Mouse (Mus musculus): Measurements from ENCODE around the gene Kctd13. TPM values are rescaled to one million over a fixed set of nuclear protein-coding genes. Genes with fewer than 3 reads are reported as not detected.

Kctd13 gene
- polyA plus RNA-seq, 1 experiment from 2014 or later = 17.3 TPM

GRCm38 (mm10) chr7:126919973-126920372, 8.7 kb upstream of the Kctd13 start:
- Histone ChIP-seq H3K27ac (no peak overlapping the region), H3K4me1 (replicated peaks; ENCODE audit: insufficient read depth, low read length) (0 out of 2 replicates have a peak, but pooled peaks cover 6% of the 10 kb centered on the region), H3K9me3 (replicated peaks; ENCODE audit: low read length) (no peaks in the 10 kb centered on the region), H3K4me3 (replicated peaks; ENCODE audit: low read depth, low read length) (no peak overlapping the region), H3K4me2 (ENCODE audit: low read length) (no peak overlapping the region), H3K36me3 (ENCODE audit: insufficient read depth, low read length) (no peaks in the 10 kb centered on the region), H3K9ac (ENCODE audit: low read depth, low read length) (no peak overlapping the region), H3K27me3 (ENCODE audit: insufficient read depth, low read length) (no peaks in the 10 kb centered on the region)
- no peak for TF ChIP-seq CTCF (IDR thresholded peaks at IDR 0.05; ENCODE audit: low read depth)
- DNase-seq (ENCODE audit: low spot score) = no peak
- WGBS = 83% methylated on average over 4 of the region's 4 CpGs
- ATAC-seq (replicated peaks; ENCODE audit: low FRiP score, low read depth) = no peak

DNA sequence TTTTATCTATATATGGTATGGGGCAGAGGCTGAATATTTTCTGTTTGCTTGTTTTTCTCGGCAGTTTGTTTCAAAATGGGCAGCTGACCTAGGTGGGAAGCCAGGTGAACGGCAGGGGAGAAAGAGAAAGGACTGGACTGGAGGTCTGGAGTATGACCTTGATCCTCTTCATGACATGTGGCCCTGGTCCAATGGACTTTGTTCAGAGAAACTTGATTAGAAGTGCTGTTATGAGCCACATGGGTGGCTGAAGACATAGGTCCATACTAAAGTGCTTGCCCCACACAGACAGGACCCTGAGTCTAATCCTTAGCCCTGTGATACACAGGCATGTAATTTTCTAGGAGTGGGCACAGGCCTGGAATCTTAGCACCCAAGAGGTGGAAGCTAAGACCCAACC, 7.1 kb upstream of the Kctd13 start:
- DNase-seq (ENCODE audit: low spot score) (no peak), ATAC-seq (replicated peaks; ENCODE audit: low FRiP score, low read depth) (0 out of 2 replicates have a peak, but pooled peaks have one; percentile 15)
- no peak overlapping the region for H3K4me3 ChIP-seq (replicated peaks; ENCODE audit: low read depth, low read length)
- H3K27me3 ChIP-seq (ENCODE audit: insufficient read depth, low read length) = no peaks in the 10 kb centered on the region
- 0 out of 2 replicates have a peak overlapping the region, but pooled peaks have one; percentile 5 for H3K9ac ChIP-seq (ENCODE audit: low read depth, low read length)
- TF ChIP-seq CTCF (IDR thresholded peaks at IDR 0.05; ENCODE audit: low read depth) = no peak
- 0 out of 2 replicates have a peak, but pooled peaks cover 6% of the 10 kb centered on the region for H3K4me1 ChIP-seq (replicated peaks; ENCODE audit: insufficient read depth, low read length)
- 51% methylated on average over 2 of the region's 2 CpGs for WGBS
- no peak overlapping the region for H3K4me2 ChIP-seq (ENCODE audit: low read length)
- H3K9me3 ChIP-seq (replicated peaks; ENCODE audit: low read length) = no peaks in the 10 kb centered on the region
- H3K27ac ChIP-seq = peak overlapping the region; percentile 65
- no peaks in the 10 kb centered on the region for H3K36me3 ChIP-seq (ENCODE audit: insufficient read depth, low read length)

- 0 out of 2 replicates have a peak within 1 kb of the TSS, but pooled peaks have one; percentile 27 for H3K9ac ChIP-seq (ENCODE audit: low read depth, low read length)
- TF ChIP-seq CTCF (IDR thresholded peaks at IDR 0.05; ENCODE audit: low read depth) = peak; percentile 41
- no peaks in the 10 kb centered on the region for H3K36me3 ChIP-seq (ENCODE audit: insufficient read depth, low read length)
- WGBS = 34% methylated on average over 5 of the region's 5 CpGs
- DNase-seq (ENCODE audit: low spot score) (peak; percentile 88), ATAC-seq (replicated peaks; ENCODE audit: low FRiP score, low read depth) (peak; percentile 89)
- no peaks in the 10 kb centered on the region for H3K27me3 ChIP-seq (ENCODE audit: insufficient read depth, low read length)
- H3K4me3 ChIP-seq (replicated peaks; ENCODE audit: low read depth, low read length) = no peak within 1 kb of the TSS
- peak within 1 kb of the TSS; percentile 65 for H3K27ac ChIP-seq
- no peaks in the 10 kb centered on the region for H3K9me3 ChIP-seq (replicated peaks; ENCODE audit: low read length)
- peak within 1 kb of the TSS; percentile 30; the same call in 1 of the 2 replicates for H3K4me2 ChIP-seq (ENCODE audit: low read length)
- H3K4me1 ChIP-seq (replicated peaks; ENCODE audit: insufficient read depth, low read length) = 0 out of 2 replicates have a peak, but pooled peaks cover 6% of the 10 kb centered on the region
Measured at GRCm38 (mm10) chr7:126922624-126923060, 6.0 kb upstream of the Kctd13 start, which contains the start of gene Tmem219. Tmem219 (minus strand) TSS chr7:126922917.

- Histone ChIP-seq H3K4me3 (replicated peaks; ENCODE audit: low read depth, low read length) (no peak overlapping the region), H3K4me1 (replicated peaks; ENCODE audit: insufficient read depth, low read length) (0 out of 2 replicates have a peak, but pooled peaks cover 6% of the 10 kb centered on the region), H3K36me3 (ENCODE audit: insufficient read depth, low read length) (no peaks in the 10 kb centered on the region), H3K9me3 (replicated peaks; ENCODE audit: low read length) (no peaks in the 10 kb centered on the region), H3K4me2 (ENCODE audit: low read length) (no peak overlapping the region), H3K27ac (no peak overlapping the region), H3K27me3 (ENCODE audit: insufficient read depth, low read length) (no peaks in the 10 kb centered on the region), H3K9ac (ENCODE audit: low read depth, low read length) (no peak overlapping the region)
- no peak for TF ChIP-seq CTCF (IDR thresholded peaks at IDR 0.05; ENCODE audit: low read depth)
- WGBS = 75% methylated on average over 5 of the region's 5 CpGs
- no peak for ATAC-seq (replicated peaks; ENCODE audit: low FRiP score, low read depth)
- DNase-seq (ENCODE audit: low spot score) = no peak
Measured at GRCm38 (mm10) chr7:126923999-126924398, 4.7 kb upstream of the Kctd13 start.

- Histone ChIP-seq H3K27me3 (ENCODE audit: insufficient read depth, low read length) (no peaks in the 10 kb centered on the region), H3K36me3 (ENCODE audit: insufficient read depth, low read length) (no peaks in the 10 kb centered on the region), H3K27ac (peak overlapping the region; percentile 19; the same call in 1 of the 2 replicates), H3K4me3 (replicated peaks; ENCODE audit: low read depth, low read length) (no peak overlapping the region), H3K4me1 (replicated peaks; ENCODE audit: insufficient read depth, low read length) (peaks cover 11% of the 10 kb centered on the region), H3K4me2 (ENCODE audit: low read length) (no peak overlapping the region), H3K9ac (ENCODE audit: low read depth, low read length) (no peak overlapping the region), H3K9me3 (replicated peaks; ENCODE audit: low read length) (no peaks in the 10 kb centered on the region)
- 28% methylated on average over 3 of the region's 3 CpGs for WGBS
- ATAC-seq (replicated peaks; ENCODE audit: low FRiP score, low read depth) (no peak), DNase-seq (ENCODE audit: low spot score) (no peak)
- no peak for TF ChIP-seq CTCF (IDR thresholded peaks at IDR 0.05; ENCODE audit: low read depth)
Measured at GRCm38 (mm10) chr7:126926299-126926698, 2.4 kb upstream of the Kctd13 start.

DNA sequence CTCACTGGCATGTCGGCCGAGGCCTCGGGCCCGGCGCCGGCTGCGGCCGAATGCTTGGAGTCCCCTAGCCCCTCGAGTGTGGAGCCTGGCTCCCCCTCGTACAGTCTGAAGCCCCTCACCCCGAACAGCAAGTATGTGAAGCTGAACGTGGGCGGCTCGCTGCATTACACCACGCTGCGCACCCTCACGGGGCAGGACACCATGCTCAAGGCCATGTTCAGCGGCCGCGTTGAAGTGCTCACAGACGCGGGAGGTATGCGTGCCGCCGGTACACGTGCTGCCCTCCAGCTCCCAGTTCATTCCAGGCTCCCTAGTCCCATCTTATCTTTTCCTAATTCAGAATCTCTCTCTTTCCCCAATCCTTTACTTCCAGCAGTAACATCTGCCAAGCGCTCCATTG, 367 bp downstream of the Kctd13 start:
- under 1% methylated on average over 27 of the region's 27 CpGs for WGBS
- Histone ChIP-seq H3K4me1 (replicated peaks; ENCODE audit: insufficient read depth, low read length) (peaks cover 5% of the 10 kb centered on the region), H3K9ac (ENCODE audit: low read depth, low read length) (peak overlapping the region; percentile 83), H3K27me3 (ENCODE audit: insufficient read depth, low read length) (no peaks in the 10 kb centered on the region), H3K4me2 (ENCODE audit: low read length) (peak overlapping the region; percentile 94), H3K27ac (peak overlapping the region; percentile 58; the same call in 1 of the 2 replicates), H3K4me3 (replicated peaks; ENCODE audit: low read depth, low read length) (peak overlapping the region; percentile 75), H3K9me3 (replicated peaks; ENCODE audit: low read length) (no peaks in the 10 kb centered on the region), H3K36me3 (ENCODE audit: insufficient read depth, low read length) (peaks cover 6% of the 10 kb centered on the region; the same call in 1 of the 2 replicates)
- DNase-seq (ENCODE audit: low spot score) (peak; percentile 34), ATAC-seq (replicated peaks; ENCODE audit: low FRiP score, low read depth) (no peak)
- no peak for TF ChIP-seq CTCF (IDR thresholded peaks at IDR 0.05; ENCODE audit: low read depth)
